Mouse (Mus musculus) ES-E14 (cell line): ENCODE results near the gene Hsph1. TPM values are rescaled to one million over a fixed set of nuclear protein-coding genes. Genes with fewer than 3 reads are reported as not detected.

Experiments used
- DNase-seq: peaks from one replicate; pipeline ENCODE4 v3.0.0-alpha.2; 2013; ENCODE audit warnings: low read depth, low spot score
- H3K27ac ChIP-seq: 2 replicates; pipeline ENCODE4 v1.5.1; 2012; ENCODE audit warnings: low read depth, mild to moderate bottlenecking, low read length, moderate library complexity, mixed read lengths; ENCODE audit not compliant: poor library complexity, insufficient read depth, severe bottlenecking
- H3K36me3 ChIP-seq: 2 replicates; pipeline ENCODE4 v1.6.1; 2012; ENCODE audit warnings: mild to moderate bottlenecking, low read length, moderate library complexity, mixed read lengths; ENCODE audit not compliant: control insufficient read depth, poor library complexity, insufficient read depth, severe bottlenecking
- H3K4me1 ChIP-seq, 2 experiments: fragments of 150-350 bp in 1 of 2; sonication (generic) in 1 of 2; 2 replicates each; pipeline ENCODE4 v1.6.1; 2012; ENCODE audit warnings: low read length in 2 of 2, mild to moderate bottlenecking in 1 of 2, mixed read lengths in 1 of 2; ENCODE audit not compliant: control insufficient read depth in 2 of 2, insufficient read depth in 2 of 2, poor library complexity in 1 of 2
- H3K4me3 ChIP-seq, 2 experiments: fragments of 150-350 bp in 1 of 2; sonication (generic) in 1 of 2; 2 replicates each; pipeline ENCODE4 v1.5.1; 2012; ENCODE audit warnings: low read length in 2 of 2, low read depth in 1 of 2, mild to moderate bottlenecking in 1 of 2, mixed read lengths in 1 of 2; ENCODE audit not compliant: insufficient read depth in 1 of 2, poor library complexity in 1 of 2, severe bottlenecking in 1 of 2
- H3K9ac ChIP-seq: 2 replicates; pipeline ENCODE4 v1.6.1; 2012; ENCODE audit warnings: low read depth, mild to moderate bottlenecking, low read length, mixed read lengths; ENCODE audit not compliant: poor library complexity, insufficient read depth, severe bottlenecking
- H3K9me3 ChIP-seq: fragments of 150-350 bp; sonication (generic); 2 replicates; pipeline ENCODE4 v1.6.1; 2012; ENCODE audit warnings: low read depth, mild to moderate bottlenecking, low read length; ENCODE audit not compliant: control insufficient read depth, insufficient read depth
- CHD2 ChIP-seq: IDR thresholded peaks from 2 replicates; pipeline ENCODE4 v1.6.1; 2014; ENCODE audit warnings: mild to moderate bottlenecking, low read depth, low read length, inconsistent platforms
- HCFC1 ChIP-seq: IDR thresholded peaks from 2 replicates; pipeline ENCODE4 v1.6.1; 2012; ENCODE audit warnings: low read length, inconsistent platforms, borderline replicate concordance; ENCODE audit not compliant: insufficient read depth
- MAFK ChIP-seq: IDR thresholded peaks from 2 replicates; pipeline ENCODE4 v1.6.1; 2014; ENCODE audit warnings: mild to moderate bottlenecking, low read depth, low read length, inconsistent platforms; ENCODE audit not compliant: insufficient read depth
- ZC3H11A ChIP-seq: IDR thresholded peaks from 2 replicates; pipeline ENCODE4 v1.6.1; 2012; ENCODE audit warnings: low read depth, mild to moderate bottlenecking, inconsistent platforms, low read length, borderline replicate concordance
- ZNF384 ChIP-seq: IDR thresholded peaks from 2 replicates; pipeline ENCODE4 v1.6.1; 2012; ENCODE audit warnings: low read depth, low read length, inconsistent platforms
- in situ Hi-C, 2 experiments: fragments of 600-800 bp; cut with MboI; formaldehyde crosslinking; loops; one replicate each; pipeline ENCODE4 v1.15.1; 2025; ENCODE audit warnings: low sequenced_read_pairs in 2 of 2, inconsistent platforms in 1 of 2; ENCODE audit not compliant: unreplicated experiment in 2 of 2
- total RNA-seq: library from RNA; depleted of rRNA; stranded (reverse); fragments of 300-350 nt; gene quantifications from 2 replicates; pipeline ENCODE4 v1.2.3, GENCODE M21; 2012

Gene Hsph1
- total RNA-seq, 1 experiment: 98.3 TPM

DNA sequence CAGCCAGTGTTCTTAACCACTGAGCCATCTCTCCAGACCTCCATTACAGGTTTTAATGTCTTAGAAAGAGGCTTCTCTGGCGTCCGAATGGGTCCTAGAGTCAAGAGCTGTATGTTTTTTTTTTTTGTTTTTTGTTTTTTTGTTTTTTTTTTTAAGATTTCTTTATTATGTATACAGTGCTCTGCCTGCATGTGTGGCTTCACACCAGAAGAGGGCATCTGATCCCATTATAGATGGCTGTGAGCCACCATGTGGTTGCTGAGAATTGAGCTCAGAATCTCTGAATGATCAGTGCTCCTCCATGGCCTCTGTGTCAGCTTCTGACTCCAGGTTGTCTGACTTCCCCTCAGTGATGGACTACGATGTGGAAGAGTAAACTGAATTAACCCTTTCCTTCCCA lies 21.8 kb upstream of the Hsph1 start:
- no peak for DNase-seq
- Histone ChIP-seq H3K9me3 (no peaks in the 10 kb centered on the region), H3K9ac (no peak overlapping the region), H3K36me3 (no peaks in the 10 kb centered on the region), H3K27ac (no peak overlapping the region), H3K4me1 (peaks cover 0 to 5% of the 10 kb centered on the region in 2 experiments; a peak in 2 of 4 replicates), H3K4me3 (no peak overlapping the region)
- in situ Hi-C loops: loop anchor here in 1 of 2 experiments (25.0 kb wide), 1 partner anchor 96 kb away; no protein-coding TSS in a partner anchor
- TF ChIP-seq MAFK (no peak), CHD2 (no peak), ZNF384 (no peak), HCFC1 (no peak), ZC3H11A (no peak)

DNA sequence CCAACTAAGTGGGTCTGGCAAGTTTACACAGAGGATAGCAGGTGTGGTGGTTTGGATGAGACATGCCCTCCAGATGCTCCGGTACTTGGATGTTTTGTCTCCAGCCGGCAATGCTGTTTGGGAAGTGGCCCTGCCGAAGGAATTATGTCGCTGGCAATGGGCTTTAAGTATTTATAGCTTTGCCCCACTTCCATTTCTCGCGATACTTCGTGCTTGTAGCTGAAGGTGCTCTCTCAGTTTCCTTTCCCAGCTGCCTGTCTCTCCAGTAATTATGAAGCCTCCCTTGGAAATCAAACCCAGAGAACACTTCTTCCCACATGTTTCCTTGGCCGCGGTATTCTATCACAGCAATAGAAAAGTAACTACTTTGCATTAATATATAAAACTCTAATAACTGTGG lies 19.5 kb upstream of the Hsph1 start:
- Histone ChIP-seq H3K4me3 (no peak overlapping the region), H3K27ac (no peak overlapping the region), H3K36me3 (no peaks in the 10 kb centered on the region), H3K4me1 (peaks cover 0 to 5% of the 10 kb centered on the region in 2 experiments; a peak in 2 of 4 replicates), H3K9me3 (no peaks in the 10 kb centered on the region), H3K9ac (no peak overlapping the region)
- no peak for DNase-seq
- TF ChIP-seq ZC3H11A (no peak), ZNF384 (no peak), HCFC1 (no peak), CHD2 (no peak), MAFK (no peak)
- in situ Hi-C loops: loop anchor here in 1 of 2 experiments (25.0 kb wide), 1 partner anchor 93 kb away; no protein-coding TSS in a partner anchor

DNA sequence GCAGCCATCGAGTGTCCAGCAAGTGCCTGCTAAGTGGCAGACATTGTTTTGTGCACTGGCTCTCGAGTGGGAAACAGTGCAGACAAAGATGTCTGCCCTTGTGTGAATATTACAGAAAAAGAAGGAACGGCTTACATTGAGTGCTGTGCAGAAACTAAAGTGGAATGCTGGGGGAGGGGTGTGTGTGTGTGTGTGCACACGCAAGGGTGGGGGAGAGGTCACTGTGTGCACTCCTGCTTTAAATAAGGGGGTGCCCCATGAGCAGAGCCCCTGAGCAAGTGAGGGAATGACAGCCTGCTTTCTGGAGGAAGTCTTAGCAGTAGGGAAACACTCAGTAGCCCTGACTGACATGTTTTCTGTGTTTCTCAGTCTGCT lies 14.0 kb upstream of the Hsph1 start:
- Histone ChIP-seq H3K4me3 (no peak overlapping the region; a peak in 1 of 4 replicates), H3K9ac (no peak overlapping the region), H3K4me1 (peaks cover 4 to 16% of the 10 kb centered on the region in 2 experiments; a peak in 3 of 4 replicates), H3K36me3 (no peaks in the 10 kb centered on the region), H3K9me3 (no peaks in the 10 kb centered on the region), H3K27ac (no peak overlapping the region)
- TF ChIP-seq MAFK (no peak), ZC3H11A (no peak), HCFC1 (no peak), CHD2 (no peak)
- in situ Hi-C loops: loop anchor here in 1 of 2 experiments (25.0 kb wide), 1 partner anchor 88 kb away; no protein-coding TSS in a partner anchor
- DNase-seq: no peak

DNA sequence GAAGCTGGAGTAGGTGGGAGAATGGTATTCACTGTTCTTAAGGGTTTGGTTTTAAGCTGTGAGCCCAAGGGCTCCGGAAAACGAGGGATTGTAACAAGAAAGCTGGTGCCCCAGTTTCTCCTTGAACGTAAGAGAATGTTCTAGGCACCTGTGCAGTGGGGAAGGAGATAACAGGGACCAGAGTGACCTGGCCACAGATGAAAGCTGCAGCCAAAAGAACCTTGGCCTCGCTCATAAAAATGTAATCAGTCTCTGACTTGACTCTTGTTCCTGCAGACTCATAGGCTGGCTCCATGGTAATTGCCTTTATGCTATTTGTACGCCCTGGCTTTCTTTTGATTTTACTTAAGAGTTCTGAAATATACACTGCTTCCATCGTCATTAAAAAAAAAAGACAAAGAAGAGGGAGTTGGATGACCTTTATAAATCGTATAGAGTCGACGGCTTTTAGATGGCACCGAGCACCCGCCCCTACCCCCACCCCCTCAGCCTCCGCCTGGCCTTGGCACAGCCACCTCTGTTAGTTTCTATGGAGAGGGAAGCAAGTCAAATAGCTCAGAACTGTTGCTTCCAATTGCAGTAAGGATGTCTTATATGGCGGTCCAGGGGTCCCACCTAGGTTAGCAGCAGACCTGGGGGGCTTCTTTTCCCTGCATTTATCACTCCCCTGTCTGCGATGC lies 13.5 kb upstream of the Hsph1 start:
- in situ Hi-C loops: loop anchor here in 1 of 2 experiments (25.0 kb wide), 1 partner anchor 87 kb away; no protein-coding TSS in a partner anchor
- Histone ChIP-seq H3K27ac (no peak overlapping the region), H3K9me3 (no peaks in the 10 kb centered on the region), H3K4me3 (no peak overlapping the region; a peak in 2 of 4 replicates), H3K4me1 (peaks cover 4 to 16% of the 10 kb centered on the region in 2 experiments; a peak in 3 of 4 replicates), H3K36me3 (no peaks in the 10 kb centered on the region), H3K9ac (no peak overlapping the region)
- no peak for DNase-seq
- TF ChIP-seq MAFK (no peak), ZNF384 (no peak), HCFC1 (no peak)
